Mouse (Mus musculus): ENCODE measurements around the gene Lin7a.

The Lin7a gene

GRCm38 (mm10) chr10:107251801-107252502 lies 19.5 kb upstream of the Lin7a start:
- no peak for DNase-seq (ENCODE audit: low read depth, low spot score)

GRCm38 (mm10) chr10:107252503-107252815 lies 19.0 kb upstream of the Lin7a start:
- no peak for DNase-seq (ENCODE audit: low read depth, low spot score)

- no peak for DNase-seq (ENCODE audit: low read depth, low spot score)
Observed at GRCm38 (mm10) chr10:107253191-107253965, 18.1 kb upstream of the Lin7a start.

- no peak for DNase-seq (ENCODE audit: low read depth, low spot score)
Observed at GRCm38 (mm10) chr10:107254656-107255055, 16.8 kb upstream of the Lin7a start.

GRCm38 (mm10) chr10:107255351-107256050 lies 16.0 kb upstream of the Lin7a start:
- DNase-seq (ENCODE audit: low read depth, low spot score) = no peak

GRCm38 (mm10) chr10:107256451-107256960 lies 15.0 kb upstream of the Lin7a start:
- DNase-seq (ENCODE audit: low read depth, low spot score) = no peak

- DNase-seq (ENCODE audit: low read depth, low spot score) = peak; percentile 35
Observed at GRCm38 (mm10) chr10:107260428-107260827, 11.1 kb upstream of the Lin7a start.

GRCm38 (mm10) chr10:107272131-107272803 lies 781 bp downstream of the Lin7a start:
- DNase-seq (ENCODE audit: low read depth, low spot score) = peak; percentile 80

GRCm38 (mm10) chr10:107272804-107273145 lies 1.3 kb downstream of the Lin7a start:
- peak; percentile 78 for DNase-seq (ENCODE audit: low read depth, low spot score)

- DNase-seq (ENCODE audit: low read depth, low spot score) = peak; percentile 67
Observed at GRCm38 (mm10) chr10:107273848-107274247, 2.4 kb downstream of the Lin7a start.

GRCm38 (mm10) chr10:107274785-107275184 lies 3.3 kb downstream of the Lin7a start:
- peak; percentile 47 for DNase-seq (ENCODE audit: low read depth, low spot score)

GRCm38 (mm10) chr10:107276647-107277046 lies 5.2 kb downstream of the Lin7a start:
- DNase-seq (ENCODE audit: low read depth, low spot score) = peak; percentile 48

- peak; percentile 96 for DNase-seq (ENCODE audit: low read depth, low spot score)
Observed at GRCm38 (mm10) chr10:107293934-107294664, 22.6 kb downstream of the Lin7a start.

- no peak for DNase-seq (ENCODE audit: low read depth, low spot score)
Observed at GRCm38 (mm10) chr10:107300587-107301248, 29.2 kb downstream of the Lin7a start.

- DNase-seq (ENCODE audit: low read depth, low spot score) = peak; percentile 26
Observed at GRCm38 (mm10) chr10:107310964-107311490, 39.5 kb downstream of the Lin7a start.

- DNase-seq (ENCODE audit: low read depth, low spot score) = no peak
Observed at GRCm38 (mm10) chr10:107312609-107313008, 41.1 kb downstream of the Lin7a start.

- no peak for DNase-seq (ENCODE audit: low read depth, low spot score)
Observed at GRCm38 (mm10) chr10:107313395-107313794, 41.9 kb downstream of the Lin7a start.

GRCm38 (mm10) chr10:107315251-107315650 lies 43.8 kb downstream of the Lin7a start:
- no peak for DNase-seq (ENCODE audit: low read depth, low spot score)

- DNase-seq (ENCODE audit: low read depth, low spot score) = no peak
Observed at GRCm38 (mm10) chr10:107315681-107316080, 44.2 kb downstream of the Lin7a start.

GRCm38 (mm10) chr10:107316100-107316499 lies 44.6 kb downstream of the Lin7a start:
- no peak for DNase-seq (ENCODE audit: low read depth, low spot score)
